Mouse (Mus musculus) cerebellum, adult 2 months (tissue): ENCODE data around the gene Olfr867.

Source experiments
- CTCF ChIP-seq: fragments of 200-500 bp; IDR thresholded peaks from 2 replicates; pipeline ENCODE4 v1.5.1; 2011; ENCODE audit warnings: low read depth, mild to moderate bottlenecking, control low read depth, low read length, moderate library complexity, borderline replicate concordance; ENCODE audit not compliant: insufficient read depth
- POLR2A ChIP-seq: fragments of 200-500 bp; IDR thresholded peaks from 2 replicates; pipeline ENCODE4 v1.6.1; 2011; ENCODE audit warnings: low read length, control low read depth, borderline replicate concordance; ENCODE audit not compliant: insufficient read depth

DNA sequence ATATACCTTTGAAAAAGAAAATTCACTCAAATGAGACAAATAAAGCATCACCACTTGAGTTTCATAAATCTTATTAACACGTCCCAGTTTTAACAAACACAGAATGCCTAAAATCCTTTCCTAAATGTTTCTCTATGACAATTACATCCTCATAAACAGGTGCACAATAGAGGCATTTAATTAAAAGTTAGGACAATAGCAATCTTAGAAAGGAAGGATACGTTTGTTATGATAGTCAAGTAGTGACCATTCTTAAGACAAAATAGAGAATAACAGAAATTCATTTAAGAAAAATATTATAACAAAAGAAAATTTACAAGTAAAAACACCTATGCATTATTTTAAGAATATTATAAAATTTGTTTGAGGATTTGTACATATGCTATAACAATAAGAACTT lies 29.4 kb downstream of the Olfr867 start, which contains the start of gene Olfr866:
- TF ChIP-seq POLR2A (no peak), CTCF (no peak)
